Mouse (Mus musculus) splenic B cell, adult 2 months (primary cell): ENCODE data around the gene Nelfb.
A peak's percentile ranks its signal among the peaks of the same experiment; 100 is the strongest.

Experiments used
- DNase-seq: peaks from one replicate; pipeline ENCODE4 v3.0.0-alpha.2; 2011; ENCODE audit warnings: low read depth, low spot score
- H3K27me3 ChIP-seq: 2 replicates; pipeline ENCODE4 v1.6.1; 2012; ENCODE audit warnings: mild to moderate bottlenecking, low read length, moderate library complexity, mixed read lengths; ENCODE audit not compliant: control insufficient read depth, poor library complexity, insufficient read depth, severe bottlenecking
- H3K36me3 ChIP-seq: 2 replicates; pipeline ENCODE4 v1.6.1; 2012; ENCODE audit warnings: mild to moderate bottlenecking, low read length, moderate library complexity, mixed read lengths; ENCODE audit not compliant: control insufficient read depth, poor library complexity, insufficient read depth, severe bottlenecking

The Nelfb gene

GRCm38 (mm10) chr2:25196172-25196954 is 14.9 kb downstream of the Nelfb start, which contains the start of gene Tor4a:
Gene Tor4a, minus strand, starts transcription at chr2:25196886.
- Histone ChIP-seq H3K27me3 (no peaks in the 10 kb centered on the region), H3K36me3 (peaks cover 6% of the 10 kb centered on the region)
- peak; percentile 97 for DNase-seq

GRCm38 (mm10) chr2:25195211-25196156 is 15.8 kb downstream of the Nelfb start:
- H3K36me3 ChIP-seq, result no peaks in the 10 kb centered on the region; the same call in none of the 2 replicates
- peak; percentile 93 for DNase-seq
- no peaks in the 10 kb centered on the region for H3K27me3 ChIP-seq

- DNase-seq, result peak; percentile 51
- H3K27me3 ChIP-seq, result no peaks in the 10 kb centered on the region
- no peaks in the 10 kb centered on the region; the same call in none of the 2 replicates for H3K36me3 ChIP-seq
These were observed 16.7 kb downstream of the Nelfb start for GRCm38 (mm10) chr2:25194486-25195171.

GRCm38 (mm10) chr2:25194006-25194405 is 17.3 kb downstream of the Nelfb start:
- H3K36me3 ChIP-seq, result no peaks in the 10 kb centered on the region; the same call in none of the 2 replicates
- DNase-seq, result peak; percentile 27
- no peaks in the 10 kb centered on the region for H3K27me3 ChIP-seq

GRCm38 (mm10) chr2:25193330-25193770 is 17.9 kb downstream of the Nelfb start:
- H3K27me3 ChIP-seq, result no peaks in the 10 kb centered on the region
- DNase-seq, result peak; percentile 90
- no peaks in the 10 kb centered on the region; the same call in none of the 2 replicates for H3K36me3 ChIP-seq

GRCm38 (mm10) chr2:25187841-25188240 is 23.4 kb downstream of the Nelfb start:
- Histone ChIP-seq H3K36me3 (no peaks in the 10 kb centered on the region), H3K27me3 (no peaks in the 10 kb centered on the region)
- DNase-seq, result no peak

- no peak for DNase-seq
- H3K27me3 ChIP-seq, result no peaks in the 10 kb centered on the region
- H3K36me3 ChIP-seq, result no peaks in the 10 kb centered on the region
These were observed 24.7 kb downstream of the Nelfb start for GRCm38 (mm10) chr2:25186575-25186930.

GRCm38 (mm10) chr2:25185625-25186574 is 25.4 kb downstream of the Nelfb start:
- no peaks in the 10 kb centered on the region for H3K27me3 ChIP-seq
- H3K36me3 ChIP-seq, result no peaks in the 10 kb centered on the region
- peak; percentile 56 for DNase-seq

- H3K36me3 ChIP-seq, result no peaks in the 10 kb centered on the region; the same call in 1 of the 2 replicates
- H3K27me3 ChIP-seq, result no peaks in the 10 kb centered on the region
- no peak for DNase-seq
These were observed 26.8 kb downstream of the Nelfb start for GRCm38 (mm10) chr2:25184496-25184895.

GRCm38 (mm10) chr2:25183336-25183735 is 28.0 kb downstream of the Nelfb start:
- peak; percentile 51 for DNase-seq
- H3K36me3 ChIP-seq, result no peaks in the 10 kb centered on the region; the same call in 1 of the 2 replicates
- no peaks in the 10 kb centered on the region for H3K27me3 ChIP-seq

GRCm38 (mm10) chr2:25182664-25183063 is 28.6 kb downstream of the Nelfb start:
- Histone ChIP-seq H3K36me3 (no peaks in the 10 kb centered on the region; the same call in 1 of the 2 replicates), H3K27me3 (no peaks in the 10 kb centered on the region)
- DNase-seq, result no peak

- Histone ChIP-seq H3K27me3 (no peaks in the 10 kb centered on the region), H3K36me3 (no peaks in the 10 kb centered on the region; the same call in 1 of the 2 replicates)
- no peak for DNase-seq
These were observed 29.3 kb downstream of the Nelfb start for GRCm38 (mm10) chr2:25181891-25182397.
